Mouse (Mus musculus): Measurements from ENCODE around the gene Fth1.

DNA sequence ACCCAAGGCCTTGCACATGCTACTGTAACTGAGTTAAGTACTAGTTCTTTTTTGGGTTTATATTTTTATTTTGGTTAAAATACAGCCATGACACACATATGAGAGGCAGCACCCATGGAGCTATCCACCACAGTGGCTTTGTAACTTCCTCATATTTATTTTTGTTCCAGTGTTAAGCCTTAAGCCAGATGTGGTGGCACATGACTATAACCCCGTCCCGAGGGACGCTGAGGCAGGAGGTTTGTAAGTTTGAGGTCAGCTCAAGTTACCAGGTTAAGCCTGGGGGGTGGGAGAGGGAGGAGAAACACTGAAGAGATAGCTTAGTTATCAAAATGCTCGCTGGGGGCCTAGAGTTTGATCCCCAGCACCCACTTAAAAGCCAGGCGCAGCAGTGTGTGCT, 43.8 kb upstream of the Fth1 start:
- TF ChIP-seq CTCF (IDR thresholded peaks at IDR 0.05; ENCODE audit: low read depth, low read length) (no peak), POLR2A (IDR thresholded peaks at IDR 0.05; ENCODE audit: insufficient read depth, low read length) (no peak)

Measured in ES-Bruce4 (cell line).